Mouse (Mus musculus) forebrain, embryonic 10.5 days (tissue): ENCODE data around the gene Bach2. TPM values are rescaled to one million over a fixed set of nuclear protein-coding genes. Genes with fewer than 3 reads are reported as not detected.

Source experiments
- DNase-seq: peaks from one replicate; pipeline ENCODE4 v3.0.0-alpha.2; 2017; ENCODE audit warnings: low spot score; ENCODE audit errors: extremely low spot score
- H3K27ac ChIP-seq: fragments of 300-500 bp; sonication (generic); 2 replicates; pipeline ENCODE4 v1.5.1; 2016; ENCODE audit warnings: mild to moderate bottlenecking
- H3K27me3 ChIP-seq: fragments of 300-500 bp; sonication (generic); 2 replicates; pipeline ENCODE4 v1.6.1; 2016; ENCODE audit warnings: mild to moderate bottlenecking; ENCODE audit not compliant: poor library complexity, severe bottlenecking
- H3K36me3 ChIP-seq: fragments of 300-500 bp; sonication (generic); replicated peaks from 2 replicates; pipeline ENCODE4 v1.6.1; 2016; ENCODE audit warnings: mild to moderate bottlenecking, moderate library complexity
- H3K4me1 ChIP-seq: fragments of 300-500 bp; sonication (generic); 2 replicates; pipeline ENCODE4 v1.6.1; 2016
- H3K4me3 ChIP-seq: fragments of 300-500 bp; sonication (generic); 2 replicates; pipeline ENCODE4 v1.5.1; 2016; ENCODE audit warnings: mild to moderate bottlenecking, moderate library complexity
- H3K9me3 ChIP-seq: fragments of 300-500 bp; sonication (generic); 2 replicates; pipeline ENCODE4 v1.6.1; 2016; ENCODE audit warnings: mild to moderate bottlenecking, moderate library complexity
- WGBS: fragments of 180-500 bp; shearing (Covaris S2); methylation state at CpG from one replicate; pipeline ENCODE4 v1.1.7; 2016; 5-methylcytosine and 5-hydroxymethylcytosine counted together
- polyA plus RNA-seq: library from polyadenylated mRNA; unstranded; fragments of >200 nt; fragmentation: Nextera tagmentation; extraction: Ambion mirVana; gene quantifications from 2 replicates; pipeline ENCODE4 v1.2.1, GENCODE M21; 2016

Gene Bach2
- 7.1 and 7.3 TPM in 2 replicates for polyA plus RNA-seq

GRCm38 (mm10) chr4:32238366-32238854 is at the start of gene Bach2:
Gene Bach2 (plus strand): TSS chr4:32238804.
- WGBS: under 1% methylated on average over 66 of the region's 69 CpGs
- peak; percentile 91 for DNase-seq
- H3K36me3 ChIP-seq: no peaks in the 10 kb centered on the region
- H3K27me3 ChIP-seq: peaks cover 72% of the 10 kb centered on the region
- no peaks in the 10 kb centered on the region for H3K9me3 ChIP-seq
- peak within 1 kb of the TSS; percentile 90 for H3K4me3 ChIP-seq
- H3K27ac ChIP-seq: peak within 1 kb of the TSS; percentile 96
- peaks cover 72% of the 10 kb centered on the region for H3K4me1 ChIP-seq

DNA sequence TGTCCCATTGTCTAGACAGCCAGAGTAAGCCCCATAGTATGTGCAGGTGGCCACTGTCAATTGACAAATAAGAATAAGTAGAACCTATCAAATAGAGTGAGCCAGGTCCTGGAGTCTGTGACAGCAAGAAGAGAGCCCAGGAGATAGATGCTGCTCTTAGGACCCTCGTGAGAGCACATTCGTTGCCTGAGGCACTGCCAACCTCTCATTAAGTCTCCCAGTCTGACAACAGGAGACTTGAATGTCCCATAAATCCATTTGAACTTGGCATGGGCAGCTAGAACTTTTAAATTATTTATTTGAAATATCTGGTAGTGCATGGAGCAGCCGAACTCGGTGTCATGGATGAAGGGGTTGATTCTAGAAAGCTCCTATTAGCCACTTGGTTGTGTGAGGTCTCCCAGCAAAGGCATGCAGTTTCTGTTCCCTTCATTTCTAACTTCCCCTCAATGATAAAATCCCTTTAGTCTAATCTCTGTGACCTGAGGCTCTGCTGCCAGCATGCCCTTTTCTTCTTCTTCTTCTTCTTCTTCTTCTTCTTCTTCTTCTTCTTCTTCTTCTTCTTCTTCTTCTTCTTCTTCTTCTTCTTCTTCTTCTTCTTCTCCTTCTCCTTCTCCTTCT is 49.1 kb upstream of the Bach2 start:
- Histone ChIP-seq H3K4me3 (no peak overlapping the region), H3K27ac (peak overlapping the region; percentile 8; the same call in 1 of the 2 replicates), H3K36me3 (no peaks in the 10 kb centered on the region), H3K4me1 (peaks cover 47% of the 10 kb centered on the region), H3K27me3 (peaks cover 8% of the 10 kb centered on the region), H3K9me3 (no peaks in the 10 kb centered on the region)
- DNase-seq: no peak
- 88% methylated on average over 4 of the region's 4 CpGs for WGBS

GRCm38 (mm10) chr4:32190506-32190905 is 48.1 kb upstream of the Bach2 start:
- peaks cover 52% of the 10 kb centered on the region for H3K4me1 ChIP-seq

GRCm38 (mm10) chr4:32195945-32196921 is 42.4 kb upstream of the Bach2 start:
- peak overlapping the region; percentile 76 for H3K27ac ChIP-seq
- no peaks in the 10 kb centered on the region for H3K9me3 ChIP-seq
- H3K36me3 ChIP-seq: no peaks in the 10 kb centered on the region
- H3K27me3 ChIP-seq: 0 out of 2 replicates have a peak, but pooled peaks cover 10% of the 10 kb centered on the region
- H3K4me1 ChIP-seq: peaks cover 28% of the 10 kb centered on the region
- DNase-seq: no peak
- WGBS: 27% methylated on average over 9 of the region's 9 CpGs
- H3K4me3 ChIP-seq: no peak overlapping the region; the same call in 1 of the 2 replicates

More at GRCm38 (mm10) chr4:32190506-32190905, 48.1 kb upstream of the Bach2 start:
- H3K27me3 ChIP-seq: peaks cover 8% of the 10 kb centered on the region
- peak overlapping the region; percentile 13; the same call in 1 of the 2 replicates for H3K27ac ChIP-seq
- 73% methylated on average over 8 of the region's 8 CpGs for WGBS
- DNase-seq: no peak
- H3K9me3 ChIP-seq: no peaks in the 10 kb centered on the region
- H3K4me3 ChIP-seq: no peak overlapping the region
- no peaks in the 10 kb centered on the region for H3K36me3 ChIP-seq

- Histone ChIP-seq H3K9me3 (no peaks in the 10 kb centered on the region), H3K36me3 (no peaks in the 10 kb centered on the region), H3K4me3 (no peak overlapping the region), H3K27ac (no peak overlapping the region), H3K4me1 (peaks cover 23% of the 10 kb centered on the region), H3K27me3 (0 out of 2 replicates have a peak, but pooled peaks cover 8% of the 10 kb centered on the region)
- DNase-seq: no peak
- 97% methylated on average over 1 of the region's 1 CpGs for WGBS
These were observed 40.6 kb upstream of the Bach2 start for GRCm38 (mm10) chr4:32198031-32198430.

GRCm38 (mm10) chr4:32198589-32198988 is 40.0 kb upstream of the Bach2 start:
- H3K36me3 ChIP-seq: no peaks in the 10 kb centered on the region
- no peak overlapping the region for H3K27ac ChIP-seq
- H3K4me3 ChIP-seq: no peak overlapping the region
- H3K9me3 ChIP-seq: no peaks in the 10 kb centered on the region
- peaks cover 23% of the 10 kb centered on the region for H3K4me1 ChIP-seq
- no peak for DNase-seq
- 0 out of 2 replicates have a peak, but pooled peaks cover 8% of the 10 kb centered on the region for H3K27me3 ChIP-seq
- 92% methylated on average over 7 of the region's 7 CpGs for WGBS

- no peaks in the 10 kb centered on the region for H3K36me3 ChIP-seq
- WGBS: 90% methylated on average over 7 of the region's 7 CpGs
- no peak for DNase-seq
- no peaks in the 10 kb centered on the region for H3K9me3 ChIP-seq
- H3K27ac ChIP-seq: no peak overlapping the region
- no peak overlapping the region for H3K4me3 ChIP-seq
- H3K4me1 ChIP-seq: peaks cover 23% of the 10 kb centered on the region
- H3K27me3 ChIP-seq: 0 out of 2 replicates have a peak, but pooled peaks cover 8% of the 10 kb centered on the region
These were observed 39.4 kb upstream of the Bach2 start for GRCm38 (mm10) chr4:32199156-32199555.

- Histone ChIP-seq H3K4me1 (peaks cover 12% of the 10 kb centered on the region), H3K36me3 (no peaks in the 10 kb centered on the region), H3K4me3 (no peak overlapping the region), H3K9me3 (no peaks in the 10 kb centered on the region), H3K27ac (no peak overlapping the region), H3K27me3 (0 out of 2 replicates have a peak, but pooled peaks cover 8% of the 10 kb centered on the region)
- 74% methylated on average over 8 of the region's 8 CpGs for WGBS
- no peak for DNase-seq
These were observed 37.5 kb upstream of the Bach2 start for GRCm38 (mm10) chr4:32201114-32201513.

GRCm38 (mm10) chr4:32202362-32202761 is 36.2 kb upstream of the Bach2 start:
- H3K4me3 ChIP-seq: no peak overlapping the region
- no peaks in the 10 kb centered on the region for H3K36me3 ChIP-seq
- no peak for DNase-seq
- H3K27me3 ChIP-seq: 0 out of 2 replicates have a peak, but pooled peaks cover 8% of the 10 kb centered on the region
- H3K9me3 ChIP-seq: no peaks in the 10 kb centered on the region
- H3K27ac ChIP-seq: no peak overlapping the region
- no peaks in the 10 kb centered on the region; the same call in 1 of the 2 replicates for H3K4me1 ChIP-seq
- 96% methylated on average over 5 of the region's 5 CpGs for WGBS

DNA sequence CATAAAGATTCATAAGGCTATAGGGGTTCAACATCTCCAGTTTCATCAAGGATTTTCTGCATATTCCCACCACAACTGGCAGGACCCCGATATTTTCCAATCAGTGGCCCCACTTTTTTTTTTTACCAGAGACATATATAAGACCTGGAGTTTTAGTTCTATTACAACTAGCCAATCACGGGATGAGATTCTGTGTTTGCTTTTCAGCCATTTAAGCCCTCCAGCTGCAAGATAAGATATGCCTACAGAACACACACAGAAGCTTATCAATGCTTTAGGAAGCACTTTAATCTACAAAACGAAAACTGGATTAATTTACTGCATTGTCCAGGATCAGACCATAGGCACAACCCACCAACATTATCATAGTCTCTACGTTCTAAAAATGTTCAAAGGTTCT is 33.8 kb upstream of the Bach2 start:
- Histone ChIP-seq H3K4me1 (no peaks in the 10 kb centered on the region), H3K9me3 (no peaks in the 10 kb centered on the region), H3K27me3 (no peaks in the 10 kb centered on the region), H3K4me3 (no peak overlapping the region), H3K36me3 (no peaks in the 10 kb centered on the region), H3K27ac (no peak overlapping the region)
- WGBS: 90% methylated on average over 4 of the region's 4 CpGs
- no peak for DNase-seq

- Histone ChIP-seq H3K36me3 (no peaks in the 10 kb centered on the region), H3K4me3 (no peak overlapping the region), H3K9me3 (no peaks in the 10 kb centered on the region), H3K27me3 (no peaks in the 10 kb centered on the region), H3K4me1 (peaks cover 5% of the 10 kb centered on the region), H3K27ac (no peak overlapping the region)
- WGBS: 75% methylated on average over 2 of the region's 2 CpGs
- no peak for DNase-seq
These were observed 32.8 kb upstream of the Bach2 start for GRCm38 (mm10) chr4:32205825-32206224.

DNA sequence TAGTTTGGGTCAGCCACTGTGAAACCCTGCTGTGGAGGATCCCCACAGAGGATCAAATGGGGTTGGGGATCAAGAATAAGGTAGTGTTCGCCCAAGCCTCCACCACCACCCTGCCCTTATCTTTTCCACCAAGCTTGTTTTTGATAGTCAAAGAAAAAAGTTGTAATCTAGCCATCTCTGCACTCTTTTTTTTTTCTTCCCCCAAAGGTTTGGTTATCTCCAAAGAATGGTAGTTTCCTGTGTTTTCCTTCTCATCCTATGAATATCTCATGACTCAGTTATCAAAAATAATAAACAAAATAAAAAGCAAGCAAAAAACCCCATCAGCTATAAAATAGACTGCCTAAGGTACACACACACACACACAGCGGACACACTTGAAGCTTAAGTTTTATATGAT is 28.6 kb upstream of the Bach2 start:
- Histone ChIP-seq H3K4me1 (peaks cover 8% of the 10 kb centered on the region), H3K4me3 (no peak overlapping the region), H3K27ac (no peak overlapping the region), H3K9me3 (no peaks in the 10 kb centered on the region), H3K27me3 (no peaks in the 10 kb centered on the region), H3K36me3 (no peaks in the 10 kb centered on the region)
- 90% methylated on average over 2 of the region's 2 CpGs for WGBS
- DNase-seq: no peak
